Mouse (Mus musculus) small intestine, adult 2 months (tissue): ENCODE measurements at regions not wholly inside any gene's neighbourhood (a gene's known extent, or its start where the extent isn't known, plus 50 kb on each side); places are given as distances from the start of the nearest gene placed in this dataset.

ENCODE experiments used
- CTCF ChIP-seq: fragments of 200-500 bp; IDR thresholded peaks from 2 replicates; pipeline ENCODE4 v1.5.1; 2012; ENCODE audit warnings: low read depth, mild to moderate bottlenecking, control low read depth, inconsistent platforms, low read length, moderate library complexity, mixed read lengths; ENCODE audit not compliant: insufficient replicate concordance, insufficient read length; ENCODE audit errors: extremely low read depth
- POLR2A ChIP-seq: fragments of 200-500 bp; IDR thresholded peaks from 2 replicates; pipeline ENCODE4 v1.6.1; 2012; ENCODE audit warnings: low read depth, mild to moderate bottlenecking, control low read depth, inconsistent platforms, low read length, moderate library complexity

- TF ChIP-seq CTCF = no peak
- TF ChIP-seq POLR2A = no peak
Observed at GRCm38 (mm10) chr10:111080322-111080721, 70.4 kb upstream of the Zdhhc17 start.
